Mouse (Mus musculus) liver, embryonic 14 days (tissue): ENCODE measurements around the gene Ptpn12. TPM values are rescaled to one million over a fixed set of nuclear protein-coding genes. Genes with fewer than 3 reads are reported as not detected.

Source experiments
- polyA plus RNA-seq: library from polyadenylated mRNA; depleted of rRNA; stranded (reverse); fragments of >200 nt; gene quantifications from 2 replicates; pipeline ENCODE4 v1.2.3, GENCODE M21; 2012; rRNA removed

The Ptpn12 gene
- 19.7 and 20.2 TPM in 2 replicates for polyA plus RNA-seq

GRCm38 (mm10) chr5:21055820-21056531 is at the start of gene Ptpn12:
Gene Ptpn12, minus strand, starts transcription at chr5:21055911.

GRCm38 (mm10) chr5:20956298-20956697 is 99.4 kb downstream of the Ptpn12 start, which contains the start of gene Rsbn1l:
Gene Rsbn1l, minus strand, starts transcription at chr5:20956398.

Other genes starting within 250 kb of the Ptpn12 start
- gene Phtf2, start 173.8 kb downstream of the Ptpn12 start, polyA plus RNA-seq, result 3.0 and 3.6 TPM in 2 replicates
- gene Tmem60, start 173.7 kb downstream of the Ptpn12 start, polyA plus RNA-seq, result 15.3 and 15.4 TPM in 2 replicates
- 5.0 and 5.3 TPM in 2 replicates for gene Rsbn1l, start 99.5 kb downstream of the Ptpn12 start, polyA plus RNA-seq
- 1.1 and 1.5 TPM in 2 replicates for gene Gsap, start 130.3 kb upstream of the Ptpn12 start, polyA plus RNA-seq